Mouse (Mus musculus) central nervous system, embryonic 14 days (tissue): ENCODE measurements around the gene Megf11. TPM values are rescaled to one million over a fixed set of nuclear protein-coding genes. Genes with fewer than 3 reads are reported as not detected.

Source experiments
- polyA plus RNA-seq: library from polyadenylated mRNA; depleted of rRNA; stranded (reverse); fragments of >200 nt; gene quantifications from 2 replicates; pipeline ENCODE4 v1.2.3, GENCODE M21; 2012; rRNA removed

Gene Megf11
- polyA plus RNA-seq = 9.0 and 10.1 TPM in 2 replicates

DNA sequence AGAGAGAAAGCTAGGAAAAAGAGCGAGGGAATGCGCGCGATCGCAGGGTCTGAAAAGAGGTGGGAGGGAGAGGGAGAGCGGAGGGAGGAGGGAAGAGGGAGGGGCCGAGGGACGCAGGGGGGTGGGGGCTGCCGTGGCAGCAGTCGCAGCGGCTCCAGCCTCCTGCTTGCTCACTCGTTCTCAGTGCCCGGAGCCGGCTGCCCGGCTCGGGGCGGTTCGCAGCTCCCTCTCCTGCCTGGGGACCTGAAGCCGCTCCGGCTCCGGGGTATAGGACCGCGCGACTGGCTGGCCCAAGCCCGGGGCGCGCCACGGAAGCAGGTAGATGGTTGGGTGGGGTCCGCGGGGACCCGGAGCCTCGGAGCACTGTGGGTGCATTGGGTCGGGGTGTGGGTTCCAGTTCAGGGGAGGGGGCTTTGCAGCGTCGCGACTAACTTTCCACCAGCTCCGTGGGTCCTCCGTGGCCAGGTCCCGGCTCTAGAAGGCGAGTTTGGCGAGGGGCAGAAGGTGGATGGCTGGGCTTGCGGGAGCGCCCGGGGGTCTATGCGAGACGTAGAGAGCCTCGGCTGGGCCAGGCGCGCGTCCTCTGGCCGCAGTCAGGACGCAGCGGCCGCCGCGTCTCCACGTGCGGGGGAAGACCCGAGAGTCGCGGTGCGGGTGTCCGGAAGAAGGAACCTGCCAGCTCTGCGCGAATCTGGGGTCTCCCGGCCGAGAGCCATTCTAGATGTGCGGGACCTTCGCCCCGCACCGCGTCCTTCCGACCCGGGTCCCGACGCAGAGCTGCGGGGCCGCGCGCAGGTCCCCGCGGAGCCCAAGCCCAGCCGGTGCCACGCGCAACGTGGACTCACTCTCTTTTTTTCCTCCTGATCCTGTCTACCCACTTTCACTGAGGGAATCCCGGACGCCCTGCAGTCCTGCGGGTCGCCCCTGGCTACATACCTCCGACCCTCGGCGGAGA is at the start of gene Megf11:
Gene Megf11, plus strand, starts transcription at position 116 of the 955 bp plus-strand sequence.

DNA sequence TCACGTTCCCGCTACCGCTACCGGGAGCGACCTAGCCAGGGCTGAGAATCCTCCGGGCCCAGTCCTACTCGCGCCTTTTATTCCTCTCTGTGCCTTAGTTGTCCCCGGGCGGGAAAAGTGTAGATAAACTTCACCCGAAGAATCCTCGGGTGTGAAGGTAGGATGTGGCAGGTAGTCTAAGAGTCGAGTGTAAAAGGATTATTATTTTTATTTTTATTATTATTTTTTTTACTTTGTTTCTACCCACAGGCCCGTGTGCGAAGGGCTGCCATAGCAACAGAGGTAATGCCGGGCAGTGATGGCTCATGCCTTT is 44.2 kb upstream of the Megf11 start, which contains the start of gene Dis3l:
Gene Dis3l, minus strand, starts transcription at position 35 of the 313 bp plus-strand sequence.

DNA sequence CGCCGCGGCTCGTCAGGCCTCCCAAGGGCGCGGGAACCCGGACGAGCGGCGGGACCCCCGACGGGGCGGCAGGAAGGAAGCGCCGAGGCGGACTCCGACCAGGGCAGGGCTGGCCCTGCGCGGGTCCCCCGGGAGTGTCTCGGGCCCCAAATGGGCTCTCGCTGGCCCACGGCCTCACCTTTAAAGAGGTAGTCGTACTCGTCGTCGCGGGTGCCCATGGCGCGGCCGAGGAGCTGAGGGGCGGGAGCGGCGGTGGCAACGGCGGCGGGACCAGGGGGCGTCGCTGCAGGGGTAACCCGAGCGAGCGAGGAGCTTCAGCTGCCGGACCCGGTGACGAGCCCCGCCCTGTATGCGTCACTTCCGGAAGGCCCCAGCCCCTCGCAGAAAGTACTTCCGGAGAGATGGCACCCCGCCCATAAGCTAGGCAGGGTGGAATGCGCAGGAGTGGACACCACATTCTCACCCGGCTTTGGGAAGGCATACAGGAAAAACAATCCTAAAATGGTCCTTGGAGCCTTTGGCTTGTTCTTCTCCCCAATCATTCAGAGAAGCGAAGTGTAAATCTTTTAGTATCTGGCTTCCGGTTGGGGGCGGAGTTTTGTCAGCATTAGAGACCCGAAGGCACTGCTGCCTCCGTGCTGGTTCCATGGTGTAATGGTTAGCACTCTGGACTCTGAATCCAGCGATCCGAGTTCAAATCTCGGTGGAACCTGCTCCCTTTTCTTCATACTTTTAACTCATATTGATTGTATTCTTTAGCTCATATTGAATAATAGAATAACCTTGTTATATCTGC is 352.2 kb downstream of the Megf11 start, which contains the start of gene Rab11a:
Gene Rab11a, minus strand, starts transcription at position 353 of the 796 bp plus-strand sequence.

Other genes with a start within 250 kb of the Megf11 start
- gene Zwilch, start 212.5 kb upstream of the Megf11 start, polyA plus RNA-seq = 28.3 and 30.7 TPM in 2 replicates
- 876 and 901 TPM in 2 replicates for gene Rpl4, start 212.3 kb upstream of the Megf11 start, polyA plus RNA-seq
- gene Snapc5, start 206.4 kb upstream of the Megf11 start, polyA plus RNA-seq = 20.9 and 22.0 TPM in 2 replicates
- gene Uchl4, start 150.4 kb upstream of the Megf11 start, polyA plus RNA-seq = 0.28 TPM in 2 replicates
- gene Map2k1, start 132.0 kb upstream of the Megf11 start, polyA plus RNA-seq = 33.4 and 40.5 TPM in 2 replicates
- gene Tipin, start 104.0 kb upstream of the Megf11 start, polyA plus RNA-seq = 78.3 and 86.2 TPM in 2 replicates
- gene Dis3l, start 44.3 kb upstream of the Megf11 start, polyA plus RNA-seq = 19.7 and 20.6 TPM in 2 replicates